ENCODE assay signal across 8 mouse cellular contexts in genomic region chr1:158356051-158356461, GRCm38 (mm10). TPM values are rescaled to one million over a fixed set of nuclear protein-coding genes. Genes with fewer than 3 reads are reported as not detected.
DNase-seq lines count a peak whose midpoint lies in the region; ATAC-seq and TF ChIP-seq lines count a peak whose summit lies in the region.

Gene Brinp2 (minus strand): TSS chr1:158356326.

- peak; percentile 90 for DNase-seq in adrenal gland, adult 2 months
- peak; percentile 85 to 89 for DNase-seq in cerebellum, postnatal 4 days (ENCODE audit: low spot score in 2 of 2)
- peak; percentile 77 for DNase-seq in gastrocnemius, adult 2 months
- peak; percentile 88 for DNase-seq in hindbrain, embryonic 14.5 days (ENCODE audit: low spot score)
- DNase-seq in layer of hippocampus, postnatal 10 days (ENCODE audit: low spot score in 2 of 2): peak; percentile 86 to 91
- DNase-seq in lung, embryonic 14.5 days: peak; percentile 82
- peak; percentile 54 for DNase-seq in retina, adult 2 months (ENCODE audit: low read depth, low spot score)

- H3K9me3 ChIP-seq in hindbrain, embryonic 14.5 days (ENCODE audit: control insufficient read depth, low read length): no peaks in the 10 kb centered on the region
- no peaks in the 10 kb centered on the region for H3K9me3 ChIP-seq in lung, embryonic 14.5 days (ENCODE audit: low read depth, low read length)

- peak within 1 kb of the TSS; percentile 72 for H3K4me3 ChIP-seq in gastrocnemius, adult 2 months
- H3K4me3 ChIP-seq in hindbrain, embryonic 14.5 days (replicated peaks; ENCODE audit: low read length): peak within 1 kb of the TSS; percentile 66
- peak within 1 kb of the TSS; percentile 45 for H3K4me3 ChIP-seq in lung, embryonic 14.5 days (ENCODE audit: low read depth, low read length)

- H3K27me3 ChIP-seq in hindbrain, embryonic 14.5 days (ENCODE audit: control insufficient read depth, insufficient read depth, low read length): 0 out of 2 replicates have a peak, but pooled peaks cover 3% of the 10 kb centered on the region
- H3K27me3 ChIP-seq in lung, embryonic 14.5 days (ENCODE audit: insufficient read depth, low read length): peaks cover 26% of the 10 kb centered on the region

- WGBS in hindbrain, embryonic 14.5 days: under 1% methylated on average over 30 of the region's 30 CpGs
- WGBS in lung, embryonic 14.5 days: under 1% methylated on average over 29 of the region's 30 CpGs

- ATAC-seq in hindbrain, embryonic 14.5 days (ENCODE audit: low FRiP score): peak; percentile 98
- ATAC-seq in lung, embryonic 14.5 days (ENCODE audit: insufficient read depth): peak; percentile 97
- no peak for ATAC-seq in activated CD4-positive, CD25-positive, alpha-beta regulatory T cell, adult 4 months

- intact Hi-C loops in gastrocnemius, adult 2 months (cut with DNase I): no loop called here

- no peaks in the 10 kb centered on the region for H3K36me3 ChIP-seq in hindbrain, embryonic 14.5 days (replicated peaks; ENCODE audit: control insufficient read depth, insufficient read depth)
- no peaks in the 10 kb centered on the region for H3K36me3 ChIP-seq in lung, embryonic 14.5 days (ENCODE audit: insufficient read depth)

- peak within 1 kb of the TSS; percentile 74 for H3K4me2 ChIP-seq in hindbrain, embryonic 14.5 days (replicated peaks)
- H3K4me2 ChIP-seq in lung, embryonic 14.5 days: peak within 1 kb of the TSS; percentile 78

- H3K4me1 ChIP-seq in hindbrain, embryonic 14.5 days (replicated peaks; ENCODE audit: control insufficient read depth, insufficient read depth, low read length): peaks cover 15% of the 10 kb centered on the region
- H3K4me1 ChIP-seq in lung, embryonic 14.5 days (ENCODE audit: insufficient read depth): no peaks in the 10 kb centered on the region; the same call in 1 of the 2 replicates

- TF ChIP-seq CTCF in gastrocnemius, adult 2 months (IDR thresholded peaks at IDR 0.05): no peak
- no peak for TF ChIP-seq CTCF in lung, embryonic 14.5 days (IDR thresholded peaks at IDR 0.05; ENCODE audit: low read depth)

- H3K27ac ChIP-seq in gastrocnemius, adult 2 months: no peak within 1 kb of the TSS
- peak within 1 kb of the TSS; percentile 85 for H3K27ac ChIP-seq in hindbrain, embryonic 14.5 days
- no peak within 1 kb of the TSS for H3K27ac ChIP-seq in lung, embryonic 14.5 days (ENCODE audit: low read depth)

- peak within 1 kb of the TSS; percentile 80 for H3K9ac ChIP-seq in hindbrain, embryonic 14.5 days
- peak within 1 kb of the TSS; percentile 23; the same call in 1 of the 2 replicates for H3K9ac ChIP-seq in lung, embryonic 14.5 days

RNA-seq across cellular contexts. Expression of gene Brinp2, which starts in this region (rescaled TPM):
- total RNA-seq in adrenal gland, adult 2 months (2021): under 1 TPM; 0.55 to 0.59 TPM
- 0.22 and 0.79 TPM in 2 replicates for polyA plus RNA-seq in adrenal gland, adult 2 months (2012; rRNA removed)
- total RNA-seq in gastrocnemius, adult 2 months (2021): 1 to 10 TPM in 1 of 2 experiments, under 1 TPM in 1; 0.38 to 1.1 TPM
- polyA plus RNA-seq in hindbrain, embryonic 14.5 days (2014; fragmentation: Nextera tagmentation; extraction: Ambion mirVana): 23.5 and 29.0 TPM in 2 replicates
- total RNA-seq in layer of hippocampus, postnatal 10 days (2021): 10 to 100 TPM; 73.7 to 78.3 TPM
- polyA plus RNA-seq in lung, embryonic 14.5 days (2014; fragmentation: Nextera tagmentation; extraction: Ambion mirVana): 0.24 and 0.34 TPM in 2 replicates
- under 1 TPM in 1 of 2 experiments, not detected in 1; 0.13 TPM for polyA plus RNA-seq in activated CD4-positive, CD25-positive, alpha-beta regulatory T cell, adult 4 months (2017; shearing (Covaris generic))

Comparison
In these comparisons a context has a peak if more than half of its experiments do, and no peak if none do; other contexts are left out.
1. RNA of gene Brinp2 (total RNA-seq): 73.7 to 78.3 TPM in layer of hippocampus, postnatal 10 days; 0.38 to 1.1 TPM in gastrocnemius, adult 2 months and 0.55 to 0.59 TPM in adrenal gland, adult 2 months; every median in the first group is over 10 times any median in the second.
2. RNA of gene Brinp2 (polyA plus RNA-seq): 23.5 to 29.0 TPM in hindbrain, embryonic 14.5 days; 0.24 to 0.34 TPM in lung, embryonic 14.5 days, 0.22 to 0.79 TPM in adrenal gland, adult 2 months and 0.13 TPM in activated CD4-positive, CD25-positive, alpha-beta regulatory T cell, adult 4 months; every median in the first group is over 10 times any median in the second.
3. Peak in DNase-seq in adrenal gland, adult 2 months; RNA of the gene not detected or under 1 TPM.
4. Peak in DNase-seq, ATAC-seq, H3K4me3 ChIP-seq, H3K9ac ChIP-seq and H3K4me2 ChIP-seq in lung, embryonic 14.5 days; RNA of the gene not detected or under 1 TPM.
5. Peak in every context shown above with its lines, with median percentiles within 50 percentile points of each other: DNase-seq and H3K4me3 ChIP-seq.